Comparison of ENCODE assay signal across 8 mouse cellular contexts in genomic region chr7:101309985-101310326, GRCm38 (mm10). TPM values are rescaled to one million over a fixed set of nuclear protein-coding genes. Genes with fewer than 3 reads are reported as not detected.
DNase-seq lines count a peak whose midpoint lies in the region; ATAC-seq and TF ChIP-seq lines count a peak whose summit lies in the region.

No protein-coding gene starts in this region.

- H3ac ChIP-seq in myocyte (ENCODE audit: control insufficient read depth, insufficient read length) = no peak overlapping the region

- TF ChIP-seq CTCF in left cerebral cortex, adult 2 months (IDR thresholded peaks at IDR 0.05) = no peak

- no peaks in the 10 kb centered on the region for H3K79me2 ChIP-seq in myocyte (ENCODE audit: control insufficient read depth, insufficient read depth)

- H3K4me1 ChIP-seq in embryonic facial prominence, embryonic 13.5 days = 0 out of 2 replicates have a peak, but pooled peaks cover 4% of the 10 kb centered on the region
- no peaks in the 10 kb centered on the region; the same call in 1 of the 2 replicates for H3K4me1 ChIP-seq in intestine, embryonic 14.5 days (replicated peaks; ENCODE audit: control insufficient read depth, insufficient read depth, low read length)

- intact Hi-C loops in left cerebral cortex, adult 2 months (cut with DNase I) = loop anchor here (1.0 to 10.0 kb wide), 2 partner anchors 64 to 305 kb away; no protein-coding TSS in a partner anchor
- intact Hi-C loops in gastrocnemius, postnatal 14 days (cut with DNase I; ENCODE audit: low total_unique reads) = no loop called here

- peak overlapping the region; percentile 61 for H3K4me2 ChIP-seq in embryonic facial prominence, embryonic 13.5 days
- peak overlapping the region; percentile 58 for H3K4me2 ChIP-seq in intestine, embryonic 14.5 days (ENCODE audit: low read length)
- peak overlapping the region; percentile 78 for H3K4me2 ChIP-seq in myocyte (ENCODE audit: low read depth)

- 32% methylated on average over 5 of the region's 5 CpGs for WGBS in embryonic facial prominence, embryonic 13.5 days
- 29% methylated on average over 5 of the region's 5 CpGs for WGBS in intestine, embryonic 14.5 days

- H3K36me3 ChIP-seq in embryonic facial prominence, embryonic 13.5 days = no peaks in the 10 kb centered on the region
- no peaks in the 10 kb centered on the region for H3K36me3 ChIP-seq in intestine, embryonic 14.5 days (ENCODE audit: control insufficient read depth, insufficient read depth, low read length)
- H3K36me3 ChIP-seq in myocyte (ENCODE audit: control insufficient read depth, insufficient read depth) = no peaks in the 10 kb centered on the region

- peak overlapping the region; percentile 78 for H3K9ac ChIP-seq in embryonic facial prominence, embryonic 13.5 days
- H3K9ac ChIP-seq in intestine, embryonic 14.5 days (ENCODE audit: low read length) = peak overlapping the region; percentile 29; the same call in 1 of the 2 replicates

- H3K4me3 ChIP-seq in left cerebral cortex, adult 2 months = peak overlapping the region; percentile 58
- H3K4me3 ChIP-seq in embryonic facial prominence, embryonic 13.5 days = peak overlapping the region; percentile 72
- peak overlapping the region; percentile 57 for H3K4me3 ChIP-seq in intestine, embryonic 14.5 days (ENCODE audit: low read depth, low read length)
- H3K4me3 ChIP-seq in myocyte = peak overlapping the region; percentile 33

- no peaks in the 10 kb centered on the region for H3K27me3 ChIP-seq in embryonic facial prominence, embryonic 13.5 days
- no peaks in the 10 kb centered on the region for H3K27me3 ChIP-seq in intestine, embryonic 14.5 days (replicated peaks; ENCODE audit: control insufficient read depth, insufficient read depth, low read length)
- no peaks in the 10 kb centered on the region for H3K27me3 ChIP-seq in myocyte (ENCODE audit: control insufficient read depth, insufficient read depth, insufficient read length)

- TF ChIP-seq POLR2A in myocyte (IDR thresholded peaks at IDR 0.05; ENCODE audit: insufficient read length, low read depth) = no peak

- no peak for ATAC-seq in embryonic facial prominence, embryonic 13.5 days (ENCODE audit: insufficient number of reproducible peaks, insufficient read depth, low FRiP score, low TSS enrichment, low read depth)
- peak; percentile 44; the same call in 1 of the 2 replicates for ATAC-seq in intestine, embryonic 14.5 days (replicated peaks; ENCODE audit: low FRiP score, low TSS enrichment, low read depth)

- peak overlapping the region; percentile 100 for H3K27ac ChIP-seq in left cerebral cortex, adult 2 months
- H3K27ac ChIP-seq in embryonic facial prominence, embryonic 13.5 days = peak overlapping the region; percentile 94
- peak overlapping the region; percentile 82 for H3K27ac ChIP-seq in intestine, embryonic 14.5 days (ENCODE audit: low read depth)

- no peak for DNase-seq in left cerebral cortex, adult 2 months (ENCODE audit: extremely low spot score in 1 of 2, low spot score in 2 of 2)
- DNase-seq in left cerebral cortex, adult 8-10 months (ENCODE audit: low spot score in 2 of 2) = no peak
- DNase-seq in intestine, embryonic 14.5 days (ENCODE audit: low spot score) = no peak
- DNase-seq in layer of hippocampus, adult 8-10 months (ENCODE audit: low spot score in 2 of 2) = no peak
- no peak for DNase-seq in adrenal gland, postnatal 25 days
- no peak for DNase-seq in gastrocnemius, postnatal 14 days

- no peaks in the 10 kb centered on the region for H3K9me3 ChIP-seq in embryonic facial prominence, embryonic 13.5 days
- no peaks in the 10 kb centered on the region for H3K9me3 ChIP-seq in intestine, embryonic 14.5 days (ENCODE audit: control insufficient read depth, low read length)

TF ChIP-seq in myocyte, 11 proteins besides CTCF, POLR2A, EP300 and RAD21:
- TF ChIP-seq USF1 (IDR thresholded peaks at IDR 0.05; ENCODE audit: low read depth) (no peak), MYOG (IDR thresholded peaks at IDR 0.05; ENCODE audit: control insufficient read depth in 1 of 3, insufficient read depth in 1 of 3, insufficient read length in 2 of 3, low read depth in 2 of 3) (no peak), REST (IDR thresholded peaks at IDR 0.05; ENCODE audit: insufficient read depth, insufficient read length) (no peak), POLR2AphosphoS2 (IDR thresholded peaks at IDR 0.05; ENCODE audit: insufficient read length, low read depth) (no peak), MAX (IDR thresholded peaks at IDR 0.05; ENCODE audit: low read depth) (no peak), MYOD1 (IDR thresholded peaks at IDR 0.05; ENCODE audit: control insufficient read depth in 1 of 3, insufficient read length in 2 of 3, low read depth in 2 of 3) (no peak), CEBPB (IDR thresholded peaks at IDR 0.05; ENCODE audit: insufficient read depth, poor library complexity, severe bottlenecking) (no peak), TCF12 (IDR thresholded peaks at IDR 0.05; ENCODE audit: insufficient read depth, poor library complexity, severe bottlenecking) (no peak), TCF3 (IDR thresholded peaks at IDR 0.05; ENCODE audit: insufficient read length, low read depth) (no peak), E2F4 (IDR thresholded peaks at IDR 0.05; ENCODE audit: insufficient read depth) (no peak), SRF (IDR thresholded peaks at IDR 0.05; ENCODE audit: control insufficient read depth, insufficient read length, low read depth) (no peak)

RNA-seq across cellular contexts. Expression of gene Stard10, which starts 6.9 kb away (rescaled TPM):
- 10 to 100 TPM; 81.7 to 84.3 TPM for total RNA-seq in left cerebral cortex, adult 2 months (2021)
- 10 to 100 TPM; 90.3 to 98.6 (median 92.0) TPM for total RNA-seq in left cerebral cortex, adult 8-10 months (2022)
- 22.7 and 26.3 TPM in 2 replicates for polyA plus RNA-seq in embryonic facial prominence, embryonic 13.5 days (2015; fragmentation: Nextera tagmentation; extraction: Ambion mirVana)
- 123 and 134 TPM in 2 replicates for polyA plus RNA-seq in intestine, embryonic 14.5 days (2014; fragmentation: Nextera tagmentation; extraction: Ambion mirVana)
- polyA plus RNA-seq in myocyte (2012; fragmentation: generic; extraction: Trizol) = 39.6 TPM
- 10 to 100 TPM; 25.3 to 28.8 (median 27.2) TPM for total RNA-seq in layer of hippocampus, adult 8-10 months (2022)
- total RNA-seq in adrenal gland, postnatal 25 days (2021) = 19.8 and 24.9 TPM in 2 replicates
- total RNA-seq in gastrocnemius, postnatal 14 days (2021) = 10 to 100 TPM; 19.1 to 19.9 TPM

RNA-seq across cellular contexts. Expression of gene Atg16l2, which starts 7.9 kb away (rescaled TPM):
- total RNA-seq in left cerebral cortex, adult 2 months (2021) = 10 to 100 TPM; 67.5 to 67.8 TPM
- total RNA-seq in left cerebral cortex, adult 8-10 months (2022) = 10 to 100 TPM; 46.0 to 66.1 (median 57.3) TPM
- 15.7 and 17.9 TPM in 2 replicates for polyA plus RNA-seq in embryonic facial prominence, embryonic 13.5 days (2015; fragmentation: Nextera tagmentation; extraction: Ambion mirVana)
- polyA plus RNA-seq in intestine, embryonic 14.5 days (2014; fragmentation: Nextera tagmentation; extraction: Ambion mirVana) = 12.7 and 16.7 TPM in 2 replicates
- polyA plus RNA-seq in myocyte (2012; fragmentation: generic; extraction: Trizol) = 6.6 TPM
- 10 to 100 TPM; 45.2 to 54.5 (median 48.5) TPM for total RNA-seq in layer of hippocampus, adult 8-10 months (2022)
- 23.5 and 26.7 TPM in 2 replicates for total RNA-seq in adrenal gland, postnatal 25 days (2021)
- total RNA-seq in gastrocnemius, postnatal 14 days (2021) = 1 to 10 TPM; 5.7 to 7.3 TPM

RNA-seq across cellular contexts. Expression of gene Arap1, which starts 37.9 kb away (rescaled TPM):
- 10 to 100 TPM; 16.6 to 22.1 TPM for total RNA-seq in left cerebral cortex, adult 2 months (2021)
- total RNA-seq in left cerebral cortex, adult 8-10 months (2022) = 10 to 100 TPM; 19.6 to 32.5 (median 25.3) TPM
- polyA plus RNA-seq in embryonic facial prominence, embryonic 13.5 days (2015; fragmentation: Nextera tagmentation; extraction: Ambion mirVana) = 41.4 and 46.5 TPM in 2 replicates
- 70.1 and 72.1 TPM in 2 replicates for polyA plus RNA-seq in intestine, embryonic 14.5 days (2014; fragmentation: Nextera tagmentation; extraction: Ambion mirVana)
- polyA plus RNA-seq in myocyte (2012; fragmentation: generic; extraction: Trizol) = 24.7 TPM
- total RNA-seq in layer of hippocampus, adult 8-10 months (2022) = 10 to 100 TPM; 18.0 to 32.8 (median 26.4) TPM
- 26.8 and 40.2 TPM in 2 replicates for total RNA-seq in adrenal gland, postnatal 25 days (2021)
- 10 to 100 TPM; 19.5 to 21.0 TPM for total RNA-seq in gastrocnemius, postnatal 14 days (2021)
